Mouse (Mus musculus) bone marrow macrophage, adult 2 months (primary cell): Measurements from ENCODE around the gene Slc38a8.

ENCODE experiments used
- CTCF ChIP-seq: IDR thresholded peaks from 2 replicates; pipeline ENCODE4 v1.5.1; 2012; ENCODE audit warnings: low read depth, mild to moderate bottlenecking, low read length, moderate library complexity
- POLR2A ChIP-seq: IDR thresholded peaks from 2 replicates; pipeline ENCODE4 v1.6.1; 2012; ENCODE audit warnings: mild to moderate bottlenecking, low read depth, low read length, borderline replicate concordance

DNA sequence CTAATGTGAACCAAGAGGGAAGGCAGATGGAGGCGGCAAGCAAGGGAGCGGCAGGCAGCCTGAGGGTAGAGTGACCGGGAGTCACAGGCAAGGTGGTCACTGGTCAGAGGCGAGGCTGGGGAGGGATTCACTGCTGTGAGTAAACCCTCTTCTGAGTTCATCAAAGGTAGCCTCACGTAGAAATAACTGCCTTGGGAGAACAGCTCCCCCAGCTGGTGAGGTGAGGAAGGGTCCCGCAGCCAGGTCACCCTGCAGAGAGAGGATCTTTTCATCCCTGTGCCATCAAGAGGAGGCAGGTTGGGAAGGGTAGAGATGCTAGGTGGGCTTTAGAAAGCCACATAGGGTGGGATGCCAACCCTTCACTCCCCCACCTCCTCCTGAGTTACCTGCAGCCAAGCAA lies 4.7 kb downstream of the Slc38a8 start:
- peak; percentile 62 for TF ChIP-seq CTCF
- TF ChIP-seq POLR2A: no peak
